Mouse (Mus musculus) embryonic facial prominence, embryonic 12.5 days (tissue): Measurements from ENCODE around the gene Gm28845. TPM values are rescaled to one million over a fixed set of nuclear protein-coding genes. Genes with fewer than 3 reads are reported as not detected.
"Not testable (repeated sequence)": the region's sequence is repeated elsewhere in the genome, so short reads cannot be mapped to it uniquely, and the experiment has no call there.

Experiments
- ATAC-seq: fragments of 200-750 bp; cut with Nextera tagmentation; 2 replicates; pipeline ENCODE4 v1.8.0; 2017; ENCODE audit not compliant: insufficient number of reproducible peaks, insufficient read depth, low FRiP score, low TSS enrichment
- H3K27ac ChIP-seq: fragments of 300-500 bp; sonication (generic); 2 replicates; pipeline ENCODE4 v1.5.1; 2016; ENCODE audit warnings: mild to moderate bottlenecking
- H3K27me3 ChIP-seq: fragments of 300-500 bp; sonication (generic); 2 replicates; pipeline ENCODE4 v1.6.1; 2016; ENCODE audit warnings: mild to moderate bottlenecking, moderate library complexity
- H3K36me3 ChIP-seq: fragments of 300-500 bp; sonication (generic); 2 replicates; pipeline ENCODE4 v1.6.1; 2016; ENCODE audit warnings: mild to moderate bottlenecking
- H3K4me1 ChIP-seq: fragments of 300-500 bp; sonication (generic); 2 replicates; pipeline ENCODE4 v1.6.1; 2016
- H3K4me2 ChIP-seq: fragments of 300-500 bp; sonication (generic); replicated peaks from 2 replicates; pipeline ENCODE4 v1.6.1; 2016; ENCODE audit warnings: mild to moderate bottlenecking, moderate library complexity
- H3K4me3 ChIP-seq: fragments of 300-500 bp; sonication (generic); 2 replicates; pipeline ENCODE4 v1.5.1; 2016; ENCODE audit warnings: mild to moderate bottlenecking
- H3K9ac ChIP-seq: fragments of 300-500 bp; sonication (generic); 2 replicates; pipeline ENCODE4 v1.6.1; 2016; ENCODE audit warnings: mild to moderate bottlenecking, moderate library complexity
- H3K9me3 ChIP-seq: fragments of 300-500 bp; sonication (generic); 2 replicates; pipeline ENCODE4 v1.6.1; 2016; ENCODE audit warnings: mild to moderate bottlenecking, moderate library complexity
- WGBS: fragments of 180-500 bp; shearing (Covaris S2); methylation state at CpG from one replicate; pipeline ENCODE4 v1.1.7; 2016; 5-methylcytosine and 5-hydroxymethylcytosine counted together
- polyA plus RNA-seq: library from polyadenylated mRNA; unstranded; fragments of >200 nt; fragmentation: Nextera tagmentation; extraction: Ambion mirVana; gene quantifications from 2 replicates; pipeline ENCODE4 v1.2.1, GENCODE M21; 2016

The Gm28845 gene
- polyA plus RNA-seq, 1 experiment from 2014 or later, result not detected

- peak; percentile 59; the same call in 1 of the 2 replicates for ATAC-seq
- H3K36me3 ChIP-seq, H3K9me3 ChIP-seq, H3K9ac ChIP-seq, H3K27ac ChIP-seq, H3K4me1 ChIP-seq, H3K4me3 ChIP-seq, H3K4me2 ChIP-seq, H3K27me3 ChIP-seq: not testable (repeated sequence)
- WGBS, result 78% methylated on average over 12 of the region's 12 CpGs
Measured at GRCm38 (mm10) chr1:65050952-65051351, 68.4 kb downstream of the Gm28845 start, which contains the start of gene Cryge. TSS of gene Cryge (minus strand) at chr1:65051149.

Other genes starting within 250 kb of the Gm28845 start
- gene Plekhm3, start 162.7 kb downstream of the Gm28845 start, polyA plus RNA-seq, result 10.2 and 11.0 TPM in 2 replicates
- gene Akr1cl, start 86.8 kb downstream of the Gm28845 start, polyA plus RNA-seq, result 0.50 TPM in 2 replicates
- 16.1 and 29.2 TPM in 2 replicates for gene Cryge, start 68.4 kb downstream of the Gm28845 start, polyA plus RNA-seq
- 4.4 and 6.0 TPM in 2 replicates for gene Crygd, start 56.1 kb downstream of the Gm28845 start, polyA plus RNA-seq
- 6.9 and 15.0 TPM in 2 replicates for gene Crygc, start 45.9 kb downstream of the Gm28845 start, polyA plus RNA-seq
- gene Crygb, start 37.3 kb downstream of the Gm28845 start, polyA plus RNA-seq, result 5.9 and 6.7 TPM in 2 replicates
- 33.2 and 41.0 TPM in 2 replicates for gene Cryga, start 16.2 kb downstream of the Gm28845 start, polyA plus RNA-seq
- gene D630023F18Rik, start 3.7 kb upstream of the Gm28845 start, polyA plus RNA-seq, result 0.19 and 0.42 TPM in 2 replicates
- gene Idh1, start 66.9 kb upstream of the Gm28845 start, polyA plus RNA-seq, result 175 and 180 TPM in 2 replicates
- gene Pikfyve, start 67.1 kb upstream of the Gm28845 start, polyA plus RNA-seq, result 14.4 and 15.9 TPM in 2 replicates
- 0.09 and 0.27 TPM in 2 replicates for gene Pth2r, start 162.5 kb upstream of the Gm28845 start, polyA plus RNA-seq